Mouse (Mus musculus): Measurements from ENCODE around the gene Cfap65.

Gene Cfap65

DNA sequence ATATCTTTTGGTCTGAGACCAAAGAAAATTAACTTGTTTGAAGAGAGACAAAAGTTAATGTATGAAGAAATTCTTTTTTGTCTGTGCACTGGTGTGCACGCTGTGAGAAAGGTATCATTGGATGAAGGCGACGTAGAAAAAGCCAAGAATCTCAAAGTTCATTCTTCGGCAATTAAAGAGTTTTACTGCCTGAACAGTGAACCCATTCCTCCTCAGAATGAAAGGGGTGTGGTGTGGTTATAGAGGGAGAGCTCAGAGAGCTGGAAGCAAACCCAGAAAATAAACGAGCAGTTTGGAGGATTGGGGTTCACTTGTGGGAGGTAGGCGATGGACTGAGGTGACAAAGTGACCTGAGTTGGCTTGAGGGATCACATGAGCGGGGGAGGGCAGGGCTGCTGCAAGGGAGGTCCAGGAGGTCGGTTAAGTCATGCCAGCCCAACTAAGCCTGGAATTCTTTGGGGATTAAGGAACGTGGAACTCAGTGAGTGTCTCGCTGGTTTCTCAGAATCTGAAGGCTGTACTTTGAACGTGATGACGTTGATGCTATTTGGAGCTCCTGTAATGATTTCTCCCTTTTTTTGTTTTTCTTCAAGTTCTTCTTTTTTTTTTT, 927 bp upstream of the Cfap65 start:
- no peak for DNase-seq

DNA sequence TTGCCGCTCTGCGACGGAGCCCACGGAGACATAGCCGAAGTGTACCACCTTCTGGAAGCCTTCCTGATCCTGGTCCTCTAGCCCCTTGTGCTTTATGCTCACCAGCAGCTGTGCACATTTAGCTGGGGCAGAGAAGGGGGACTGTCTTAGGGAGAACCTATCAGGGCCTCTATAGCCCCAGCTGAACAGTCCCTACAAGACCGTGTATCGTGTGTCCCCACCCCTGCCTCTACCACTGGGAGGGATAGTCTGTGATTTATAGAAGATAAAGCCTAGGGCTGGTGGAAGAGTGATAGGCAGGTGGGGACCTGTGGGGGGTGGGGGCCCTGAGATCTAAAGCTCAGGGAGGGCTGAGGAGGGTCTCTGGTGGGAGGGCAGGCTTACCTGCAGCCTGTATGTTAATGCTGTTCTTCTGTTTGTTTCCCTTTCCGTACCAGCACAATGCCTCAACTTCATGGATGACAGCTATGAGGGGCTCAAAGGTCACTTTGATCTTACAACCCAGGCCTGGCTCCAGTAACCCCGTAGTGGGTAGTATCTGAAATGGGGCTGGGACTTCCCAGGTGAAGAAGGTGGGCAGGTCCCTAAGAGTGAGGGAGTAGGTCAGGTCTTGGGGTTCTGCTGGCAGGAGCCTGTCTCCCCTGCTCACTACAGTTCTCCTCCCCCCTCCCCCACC, 7.6 kb downstream of the Cfap65 start:
- DNase-seq = no peak

DNA sequence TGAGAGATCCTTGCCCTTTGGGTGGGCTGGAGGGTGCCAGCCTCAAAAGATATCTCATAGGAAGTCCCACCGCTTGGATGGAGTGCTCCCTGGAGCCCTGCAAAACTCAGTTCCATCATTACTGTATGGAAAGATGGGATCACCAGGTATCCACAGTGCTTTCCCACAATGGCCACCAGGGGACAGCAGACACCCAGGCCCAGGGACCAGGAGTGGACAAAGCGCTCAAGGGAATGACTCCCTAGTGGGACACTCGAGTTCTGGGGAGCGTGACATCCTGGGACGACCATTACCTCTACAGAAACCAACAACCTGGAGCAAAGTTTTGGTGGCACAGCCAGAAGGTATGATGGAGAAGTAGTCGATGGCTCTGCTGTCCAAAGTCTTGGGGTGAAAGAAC, 8.7 kb downstream of the Cfap65 start:
- no peak for DNase-seq

GRCm38 (mm10) chr1:74924464-74924863, 10.9 kb downstream of the Cfap65 start:
- DNase-seq = no peak

DNA sequence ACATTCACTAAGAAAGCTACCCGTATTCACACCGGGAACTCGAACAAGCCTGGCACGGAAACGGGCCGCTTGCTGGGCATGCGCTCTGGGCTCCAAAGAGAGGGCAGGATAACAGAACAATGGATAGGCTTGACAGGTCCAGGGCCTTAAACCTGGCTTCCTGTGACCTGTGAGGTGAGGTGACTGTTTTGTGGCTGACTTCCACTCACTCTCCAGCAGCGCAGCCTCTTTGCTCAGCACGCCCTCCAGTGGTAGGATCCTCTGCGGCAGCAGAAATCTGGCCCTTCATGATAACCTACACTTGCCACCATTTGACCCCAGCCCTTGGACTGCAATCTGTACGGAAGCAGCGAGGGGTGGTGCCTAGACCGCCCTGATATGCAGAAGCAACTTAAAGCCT, 19.7 kb downstream of the Cfap65 start:
- no peak for DNase-seq

- DNase-seq = no peak
These were observed 33.2 kb downstream of the Cfap65 start for GRCm38 (mm10) chr1:74902191-74902590.

GRCm38 (mm10) chr1:74901686-74902085, 33.7 kb downstream of the Cfap65 start:
- peak; percentile 38 for DNase-seq

DNA sequence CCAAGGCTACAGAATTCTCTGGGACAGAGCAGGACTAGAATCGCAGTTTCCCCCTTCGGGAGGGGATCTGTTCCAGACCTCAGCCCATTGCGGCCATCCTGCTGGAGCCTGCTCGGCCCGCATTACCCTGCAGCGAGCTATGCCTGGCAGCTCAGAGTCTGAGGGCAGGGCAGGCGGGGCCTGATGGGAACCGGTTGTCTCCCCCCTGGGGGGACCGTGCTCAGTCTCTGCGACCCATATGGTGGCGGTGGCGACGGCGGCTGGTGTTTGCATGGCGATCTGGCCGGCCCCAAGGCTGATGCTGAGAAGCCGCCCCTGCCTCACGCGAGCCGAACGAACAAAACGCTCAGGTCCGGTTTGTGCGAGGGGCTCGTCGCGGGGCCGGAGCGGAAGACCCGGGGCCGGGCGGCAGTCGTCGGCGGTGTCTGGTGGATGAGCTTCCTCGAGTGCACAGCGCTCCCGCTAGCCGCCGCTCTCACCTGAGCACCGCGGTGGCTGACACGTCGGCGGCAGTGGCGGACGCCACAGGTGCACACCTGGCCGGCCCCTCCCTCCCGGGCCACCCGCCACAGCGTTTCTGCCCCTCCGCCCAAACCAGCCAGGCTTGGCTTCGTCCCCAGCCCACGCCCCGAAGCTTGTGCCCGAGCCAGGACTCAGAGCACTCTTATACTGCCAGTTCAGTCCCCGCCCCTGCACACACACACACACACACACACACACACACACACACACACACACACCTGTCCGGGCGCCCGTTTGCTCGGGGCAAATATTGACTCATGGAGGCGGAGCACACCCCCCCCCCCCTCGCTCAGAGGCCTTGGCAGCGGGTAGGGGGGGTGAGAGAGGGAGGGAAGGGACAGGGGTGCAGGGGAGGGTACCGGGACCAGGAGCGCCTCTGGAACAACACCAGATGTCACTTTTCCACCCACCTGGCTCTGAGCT, 34.8 kb downstream of the Cfap65 start:
- DNase-seq = no peak

DNA sequence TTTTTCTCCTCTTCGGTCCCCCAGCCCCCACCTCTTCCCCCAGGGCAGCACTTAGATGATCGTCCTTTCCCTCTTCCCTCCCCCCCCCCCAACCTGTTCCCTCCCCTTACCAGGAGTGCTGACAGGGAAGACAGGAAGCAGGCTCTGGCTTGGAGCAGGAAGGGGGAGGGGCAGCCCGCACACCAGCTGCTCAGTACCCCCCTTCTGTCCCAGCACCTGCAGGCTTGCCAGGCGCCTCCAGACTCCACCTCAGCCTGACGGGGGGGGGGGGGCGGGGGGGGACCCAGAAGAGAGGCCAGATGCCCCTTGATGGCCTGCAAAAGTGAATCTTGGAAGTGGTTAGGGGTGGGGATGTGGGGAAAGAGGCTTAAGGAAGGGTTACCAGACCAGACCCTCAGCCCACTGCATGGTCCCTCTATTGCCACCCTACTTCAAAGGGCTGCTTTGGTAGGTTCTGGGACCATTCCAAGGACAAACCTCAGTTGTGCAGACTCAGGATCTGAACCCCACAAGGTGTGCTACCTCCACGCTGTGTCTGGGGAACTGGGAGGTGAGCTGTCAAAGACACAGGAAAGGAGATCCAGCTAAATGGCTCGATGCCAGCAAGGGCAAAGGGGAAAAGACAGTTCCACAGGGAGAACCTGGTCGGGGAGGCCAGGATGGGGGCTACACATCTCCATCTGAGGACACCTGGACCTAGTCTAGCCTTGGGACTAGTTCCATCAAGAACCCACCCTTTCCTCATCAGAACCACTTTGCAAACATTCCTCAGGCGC, 36.6 kb downstream of the Cfap65 start:
- no peak for DNase-seq

DNA sequence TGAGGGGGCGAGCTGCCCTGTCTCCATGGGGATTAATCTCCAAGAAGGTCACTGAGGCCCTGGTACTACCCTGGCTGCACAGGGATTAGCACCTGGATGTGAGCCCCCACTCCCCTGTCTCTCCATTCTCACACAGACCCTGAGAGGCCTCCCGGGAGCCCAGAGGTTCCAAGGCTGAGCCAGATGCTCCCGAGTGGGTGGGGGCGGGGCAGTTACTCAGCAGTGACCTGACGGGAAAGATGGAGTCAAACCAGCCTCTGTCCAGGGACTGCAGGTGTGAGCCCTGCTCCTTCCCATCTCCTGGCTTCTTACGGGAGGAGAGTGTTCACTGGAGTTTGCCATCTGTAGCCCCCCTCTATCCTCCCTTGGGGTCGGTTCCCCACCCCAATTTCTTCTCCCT, 37.4 kb downstream of the Cfap65 start:
- no peak for DNase-seq

DNA sequence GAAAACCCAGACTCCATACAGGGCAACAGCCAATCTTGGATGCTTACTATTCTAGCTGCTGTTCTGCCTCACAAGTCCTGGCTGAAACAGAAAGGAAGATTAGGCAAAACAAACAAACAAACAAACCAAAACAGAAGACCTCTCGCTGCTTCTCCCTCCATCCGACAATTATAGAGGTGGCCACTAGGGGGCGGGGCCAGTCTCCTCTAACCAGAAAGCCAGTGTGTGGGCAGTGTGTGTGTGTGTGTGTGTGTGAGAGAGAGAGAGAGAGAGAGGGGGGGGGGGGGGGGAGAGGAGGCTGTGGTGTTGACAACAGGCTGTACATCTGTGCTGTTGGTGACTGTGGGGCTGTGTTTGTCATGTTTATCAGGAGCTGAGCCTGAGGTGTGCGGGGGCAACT, 40.4 kb downstream of the Cfap65 start:
- DNase-seq = peak; percentile 53

- DNase-seq = peak; percentile 40
These were observed 42.1 kb downstream of the Cfap65 start, which contains the start of gene Cryba2 for GRCm38 (mm10) chr1:74893134-74893855. TSS of gene Cryba2 (minus strand) at chr1:74893143.

DNA sequence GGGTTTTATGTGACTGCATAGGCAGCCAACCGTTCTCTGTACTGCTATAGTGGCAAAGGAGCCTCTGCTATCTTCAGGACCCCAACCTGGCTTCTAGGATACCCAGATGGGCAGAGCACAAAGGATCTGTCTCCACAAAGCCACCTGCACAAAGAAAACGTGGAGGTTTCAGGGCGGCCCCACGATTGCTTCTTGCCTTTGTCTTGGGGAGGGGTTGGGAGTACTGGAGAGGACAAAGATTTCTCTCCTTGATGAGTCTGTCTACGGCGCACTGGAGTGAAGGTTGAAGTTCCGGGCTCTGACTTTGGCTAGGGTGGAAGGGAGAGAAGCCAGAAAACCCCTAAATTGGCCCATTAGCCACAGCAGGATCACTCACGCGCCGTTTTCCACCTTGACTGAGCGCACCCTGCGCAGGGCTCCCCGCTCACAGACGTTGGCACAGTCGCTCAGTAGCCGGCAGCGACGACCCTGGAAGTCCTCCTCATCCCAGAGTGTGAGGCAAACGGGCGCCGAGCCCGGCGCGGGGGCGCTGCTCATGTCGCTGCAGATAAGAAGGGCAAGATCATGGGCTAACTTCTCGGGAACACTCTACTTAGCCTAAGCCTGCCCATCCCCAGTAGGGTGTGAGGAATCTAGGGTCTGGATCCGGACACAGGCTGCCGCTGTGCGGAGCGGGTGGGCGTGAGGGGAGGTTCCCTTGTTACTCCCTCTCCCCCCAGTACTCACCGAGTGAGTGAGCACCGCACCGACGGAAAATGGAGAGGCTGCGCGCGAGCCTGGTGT, 42.9 kb downstream of the Cfap65 start:
- no peak for DNase-seq

- DNase-seq = no peak
These were observed 43.9 kb downstream of the Cfap65 start for GRCm38 (mm10) chr1:74891513-74891912.

- DNase-seq = no peak
These were observed 49.9 kb downstream of the Cfap65 start, which contains the start of gene Fev for GRCm38 (mm10) chr1:74885369-74886042. TSS of gene Fev (minus strand) at chr1:74885419.

DNA sequence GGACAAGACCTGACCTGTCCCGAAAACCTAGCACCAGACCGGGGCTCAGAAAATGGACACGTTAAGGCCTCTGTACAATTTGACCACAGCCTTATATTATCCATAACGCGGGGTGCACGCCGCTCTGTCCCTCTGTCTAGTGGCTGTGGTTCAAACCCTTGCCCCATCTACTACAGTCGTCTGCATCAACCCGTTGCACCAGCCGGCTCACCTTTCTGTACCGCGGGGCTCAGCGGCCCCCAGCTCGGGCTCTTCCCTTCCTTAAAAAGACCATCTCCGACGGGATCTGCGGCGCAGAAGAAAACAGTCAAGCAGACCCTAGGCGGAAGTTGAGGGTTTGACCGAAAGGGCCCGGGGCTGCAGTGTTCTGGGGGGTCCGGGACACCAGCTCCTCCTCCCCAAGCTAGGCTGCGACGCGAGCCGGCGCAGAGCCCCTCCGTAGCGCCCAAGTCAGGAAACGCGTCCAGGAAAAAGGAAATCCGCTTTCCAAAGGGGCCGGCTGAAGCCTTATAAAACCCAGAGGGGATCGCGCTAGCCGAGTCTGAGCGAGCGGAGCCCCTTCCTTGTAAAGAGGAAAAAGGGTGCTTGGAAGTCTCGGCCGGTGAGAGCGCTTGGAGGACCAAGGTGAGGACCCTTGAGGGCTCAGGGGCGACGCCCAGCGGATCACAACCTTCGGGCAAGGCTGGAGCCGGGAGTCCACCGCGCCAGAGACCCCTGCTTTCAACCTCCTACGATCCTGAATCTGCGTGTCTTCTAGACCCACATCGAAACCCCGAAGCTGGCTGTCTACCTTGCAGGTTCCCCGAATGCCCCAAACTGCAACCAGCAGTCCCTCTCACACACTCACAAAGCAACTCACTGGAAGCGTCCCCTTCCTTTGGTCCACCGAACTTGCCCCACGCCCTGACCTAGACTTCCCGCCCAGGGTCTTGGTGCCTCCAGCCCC, 50.9 kb downstream of the Cfap65 start:
- DNase-seq = no peak

DNA sequence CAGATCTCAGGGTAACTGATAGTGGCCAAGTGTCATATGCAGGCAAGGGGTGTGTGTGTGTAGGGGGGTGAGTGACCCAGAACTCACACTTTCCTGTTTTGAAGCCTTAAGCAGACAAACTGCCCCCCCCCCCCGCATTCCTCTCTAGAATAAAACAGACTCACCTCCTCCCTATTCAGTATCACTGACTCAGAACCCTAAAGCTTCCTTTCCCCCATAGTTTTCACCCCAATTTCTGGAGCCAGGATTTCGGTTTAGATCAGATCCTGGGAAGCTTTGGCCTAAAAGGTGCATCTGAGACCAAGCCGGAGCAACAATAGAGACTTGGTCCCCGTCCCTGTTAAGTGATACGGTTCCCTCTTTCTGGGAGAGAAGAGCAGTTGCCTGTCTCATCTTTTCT, 52.0 kb downstream of the Cfap65 start:
- DNase-seq = no peak

DNA sequence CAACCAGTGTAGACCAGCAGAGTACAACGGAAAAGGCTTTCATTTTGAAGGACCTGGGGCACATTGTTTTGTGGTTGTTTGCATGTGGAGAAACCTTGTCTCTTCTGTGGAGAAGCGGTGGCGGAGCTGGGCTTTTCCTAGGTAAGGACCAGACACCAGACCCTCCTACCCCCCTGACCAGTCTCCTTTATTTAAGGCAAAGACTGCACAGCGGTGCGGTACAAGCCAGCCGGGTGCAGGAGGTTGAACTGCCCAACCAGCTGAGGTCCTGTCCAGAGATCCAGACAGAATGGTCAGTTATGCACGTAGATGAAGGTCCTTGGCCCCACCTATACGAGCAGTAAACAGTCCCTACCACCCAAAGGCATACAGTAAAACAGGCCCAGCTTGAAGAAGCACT, 52.6 kb downstream of the Cfap65 start:
- no peak for DNase-seq

DNA sequence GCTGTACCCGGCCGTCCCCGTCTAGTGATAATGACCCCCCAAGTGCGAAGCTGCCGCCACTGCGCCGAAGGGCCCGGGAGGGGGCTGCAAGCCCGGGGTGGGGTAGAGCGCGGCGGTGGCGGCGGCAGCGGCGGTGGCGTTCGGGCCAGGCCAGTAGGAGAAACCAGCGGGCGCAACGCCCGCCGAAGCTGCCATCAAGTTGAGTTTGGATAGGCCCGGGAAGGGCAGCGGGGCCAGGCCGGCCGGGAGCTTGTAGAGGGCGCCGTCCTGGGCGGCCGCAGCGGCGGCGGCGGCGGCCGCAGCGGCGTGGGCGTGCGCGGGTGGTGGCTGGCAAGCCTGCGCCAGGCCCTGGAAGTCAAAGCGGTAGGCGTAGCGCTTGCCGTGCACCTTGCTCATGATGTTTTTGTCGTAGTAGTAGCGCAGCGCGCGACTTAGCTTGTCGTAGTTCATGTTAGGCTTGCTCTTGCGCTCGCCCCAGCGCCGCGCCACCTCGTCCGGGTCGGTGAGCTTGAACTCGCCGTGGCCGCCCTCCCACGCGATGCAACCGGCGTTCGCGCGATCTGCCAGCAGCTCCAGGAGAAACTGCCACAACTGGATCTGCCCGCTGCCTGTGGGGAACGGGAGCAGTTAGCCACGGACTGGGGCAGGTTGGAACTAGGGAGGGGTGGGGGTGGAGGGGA, 53.2 kb downstream of the Cfap65 start:
- no peak for DNase-seq

All from cerebellum, adult 9-11 months (tissue).